Mouse (Mus musculus): ENCODE data around the gene Lenep. TPM values are rescaled to one million over a fixed set of nuclear protein-coding genes. Genes with fewer than 3 reads are reported as not detected.

Gene Lenep
- total and polyA plus RNA-seq, 3 experiments: not detected

DNA sequence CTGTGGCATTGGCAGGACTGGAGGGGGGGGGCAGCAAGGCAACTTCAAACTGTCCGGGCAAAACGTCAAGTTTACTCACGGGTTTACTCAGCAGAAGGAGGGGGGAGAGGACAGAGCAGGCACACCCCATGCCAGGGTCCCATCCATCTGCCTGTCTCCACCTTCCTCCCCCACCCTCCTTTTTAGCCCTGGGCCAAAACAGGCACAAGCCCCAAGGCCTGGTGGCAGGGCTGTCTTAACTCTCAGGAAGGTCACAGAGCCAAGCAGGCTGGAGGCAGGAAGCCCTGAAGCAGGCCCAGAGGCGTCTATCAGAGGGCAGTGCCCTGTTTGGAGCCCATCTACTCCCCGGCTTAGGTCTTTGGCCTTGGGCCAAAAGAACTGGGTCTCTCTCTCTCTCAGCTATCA is 12.5 kb downstream of the Lenep start:
- TF ChIP-seq PAX5 (IDR thresholded peaks at IDR 0.05; ENCODE audit: low read length): no peak
- no peak for TF ChIP-seq E2F4 (IDR thresholded peaks at IDR 0.05; ENCODE audit: insufficient replicate concordance, low read depth, low read length)
- no peak for TF ChIP-seq EP300 (IDR thresholded peaks at IDR 0.05; ENCODE audit: low read length)
- TF ChIP-seq MAZ (IDR thresholded peaks at IDR 0.05; ENCODE audit: low read depth, low read length): no peak
- no peak for TF ChIP-seq GABPA (IDR thresholded peaks at IDR 0.05; ENCODE audit: insufficient replicate concordance, low read depth, low read length)
- TF ChIP-seq IRF4 (IDR thresholded peaks at IDR 0.05; ENCODE audit: low read depth, low read length): peak; percentile 74
- no peak for TF ChIP-seq ZC3H11A (IDR thresholded peaks at IDR 0.05; ENCODE audit: low read depth, low read length)
- no peak for TF ChIP-seq KAT2A (IDR thresholded peaks at IDR 0.05; ENCODE audit: insufficient replicate concordance, low read length)
- TF ChIP-seq RAD21 (IDR thresholded peaks at IDR 0.05; ENCODE audit: low read depth, low read length): no peak
- no peak for TF ChIP-seq USF1 (IDR thresholded peaks at IDR 0.05; ENCODE audit: low read depth, low read length)
- TF ChIP-seq POLR2A (IDR thresholded peaks at IDR 0.05; ENCODE audit: low read depth, low read length): no peak
- no peak for TF ChIP-seq NRF1 (IDR thresholded peaks at IDR 0.05; ENCODE audit: low read depth, low read length)
- no peak for TF ChIP-seq MXI1 (IDR thresholded peaks at IDR 0.05; ENCODE audit: low read depth, low read length)
- TF ChIP-seq RCOR1 (conservative IDR thresholded peaks at IDR 0.05; ENCODE audit: low read depth, low read length): no peak
- 0 out of 2 replicates have a peak, but pooled peaks have one; percentile 0 for TF ChIP-seq SIN3A (IDR thresholded peaks at IDR 0.05; ENCODE audit: low read length)
- no peak for TF ChIP-seq CHD2 (IDR thresholded peaks at IDR 0.05; ENCODE audit: low read length)
- no peak for TF ChIP-seq TCF12 (IDR thresholded peaks at IDR 0.05; ENCODE audit: low read depth, low read length)
- TF ChIP-seq JUND (conservative IDR thresholded peaks at IDR 0.05; ENCODE audit: low read depth, low read length): no peak
- no peak for TF ChIP-seq POLR2AphosphoS2 (IDR thresholded peaks at IDR 0.05; ENCODE audit: low read depth, low read length)
- TF ChIP-seq MAFK (IDR thresholded peaks at IDR 0.05; ENCODE audit: insufficient replicate concordance, low read length): no peak
- no peak; the same call in 1 of the 2 replicates for TF ChIP-seq MAX (IDR thresholded peaks at IDR 0.05; ENCODE audit: low read length)
- TF ChIP-seq BHLHE40 (IDR thresholded peaks at IDR 0.05; ENCODE audit: low read depth, low read length): peak; percentile 7; the same call in 1 of the 2 replicates
- no peak for TF ChIP-seq ETS1 (conservative IDR thresholded peaks at IDR 0.05; ENCODE audit: low read depth, low read length)
- peak overlapping the region; percentile 51 to 59 (median 54) for H3K4me3 ChIP-seq (replicated peaks in 1 of 3; ENCODE audit: low read depth in 2 of 3, low read length in 2 of 3, poor library complexity in 1 of 3)
- H3K9me3 ChIP-seq (replicated peaks; ENCODE audit: low read length): no peaks in the 10 kb centered on the region
- dilution Hi-C loops (cut with MboI; ENCODE audit: extremely low pct_ligation_motif_present, extremely low pct_unique_long_range_greater_than_20kb, low sequenced_read_pairs): no loop called here
- H3K4me1 ChIP-seq (ENCODE audit: control insufficient read depth in 1 of 2, insufficient read depth in 2 of 2): peaks cover 6 to 54% of the 10 kb centered on the region in 2 experiments
- H3K9ac ChIP-seq (ENCODE audit: insufficient read depth, low read depth): peak overlapping the region; percentile 97
- peaks cover 0 to 4% of the 10 kb centered on the region in 2 experiments for H3K36me3 ChIP-seq (replicated peaks in 1 of 2; ENCODE audit: control insufficient read depth in 1 of 2, insufficient read depth in 1 of 2, low read length in 1 of 2)
- H3K4me2 ChIP-seq (ENCODE audit: insufficient read depth, low read depth, poor library complexity, severe bottlenecking): peak overlapping the region; percentile 79
- H3K79me2 ChIP-seq (replicated peaks; ENCODE audit: control insufficient read depth, extremely low read depth, insufficient read depth, poor library complexity, severe bottlenecking): peaks cover 39% of the 10 kb centered on the region
- no peak for DNase-seq (ENCODE audit: extremely low read depth)
- in situ Hi-C loops (cut with MboI; ENCODE audit: low pct_ligation_motif_present, low pct_unique_long_range_greater_than_20kb, low sequenced_read_pairs): no loop called here
- H3K27me3 ChIP-seq (replicated peaks): no peaks in the 10 kb centered on the region
- H3K27ac ChIP-seq (ENCODE audit: insufficient read depth, low read depth): peak overlapping the region; percentile 99
